Mouse (Mus musculus): ENCODE data around the gene Kcne2. TPM values are rescaled to one million over a fixed set of nuclear protein-coding genes. Genes with fewer than 3 reads are reported as not detected.

The Kcne2 gene
- total RNA-seq (2021) = 1 to 10 TPM in 1 of 2 experiments, under 1 TPM in 1; 0.52 to 7.6 TPM
- long read RNA-seq, experiment 1, partial matches to known transcripts = 0 of 2 reads
- long read RNA-seq, experiment 1, other reads (novel, unspliced or antisense) = 0 of 2 reads
- long read RNA-seq, experiment 2, partial matches to known transcripts = 0 of 3 reads
- long read RNA-seq, experiment 2, other reads (novel, unspliced or antisense) = 0 of 3 reads

DNA sequence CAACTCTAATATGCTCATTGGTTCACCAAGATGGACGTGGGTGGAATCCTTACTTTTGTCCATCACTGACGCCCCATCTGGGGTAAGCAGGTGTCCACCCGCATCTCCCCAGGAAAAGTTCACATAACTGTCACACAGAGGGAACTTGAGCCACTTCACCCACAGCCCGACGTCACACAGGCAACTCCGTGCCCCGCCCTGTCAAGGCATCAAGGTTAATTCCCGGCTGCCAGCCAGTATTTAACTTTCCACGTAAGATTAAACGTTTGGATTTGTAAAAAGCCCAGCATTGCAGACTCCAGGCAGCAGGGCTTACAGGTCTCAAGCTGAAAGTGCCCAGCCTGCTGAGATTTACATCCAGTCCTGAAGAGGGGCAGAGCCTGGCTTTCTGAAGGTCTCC lies at the start of gene Kcne2:
Kcne2 (plus strand) TSS at position 289 of the 400 bp plus-strand sequence.
- no peak for DNase-seq (ENCODE audit: low spot score in 2 of 2)

DNA sequence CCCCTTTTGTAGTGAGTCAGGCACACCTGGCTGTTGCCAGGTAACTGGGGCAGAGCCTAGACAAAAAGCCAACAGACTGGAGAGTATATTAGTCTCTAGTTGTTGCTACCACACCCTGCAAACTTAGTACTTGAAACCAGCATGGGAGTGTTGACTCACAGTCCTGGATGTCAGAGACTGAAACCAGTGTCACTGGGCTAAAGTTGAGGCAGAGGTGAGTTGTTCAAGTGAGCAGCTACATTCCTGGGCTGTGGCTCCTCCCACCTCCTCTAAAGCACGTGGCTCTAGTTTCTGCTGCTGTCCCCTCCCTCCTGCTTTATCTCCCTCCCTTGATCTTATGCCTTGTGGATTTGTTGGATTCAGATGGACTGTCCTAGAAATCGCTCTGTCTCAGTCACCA lies 46.3 kb upstream of the Kcne2 start:
- no peak for DNase-seq (ENCODE audit: low spot score in 2 of 2)

DNA sequence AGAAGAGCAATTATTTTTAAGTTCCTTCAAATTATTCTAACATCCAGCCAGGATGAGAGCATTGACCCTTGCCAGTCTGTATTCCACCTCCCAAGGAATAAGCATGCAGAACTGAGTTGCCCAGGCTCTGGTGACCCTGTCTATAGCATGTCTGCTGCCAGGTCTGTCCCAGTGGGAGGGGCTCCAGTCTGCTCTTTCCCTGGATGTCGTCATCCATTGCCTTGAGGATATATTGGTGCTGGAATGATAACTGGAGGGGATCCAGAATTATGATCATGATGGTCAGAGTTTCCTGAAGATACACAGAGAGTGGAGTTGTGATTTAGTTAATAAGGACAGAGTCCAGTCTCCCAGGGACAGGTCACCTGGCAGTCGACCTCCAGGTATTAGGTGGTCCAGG lies 45.2 kb upstream of the Kcne2 start:
- DNase-seq (ENCODE audit: low spot score in 2 of 2) = no peak

DNA sequence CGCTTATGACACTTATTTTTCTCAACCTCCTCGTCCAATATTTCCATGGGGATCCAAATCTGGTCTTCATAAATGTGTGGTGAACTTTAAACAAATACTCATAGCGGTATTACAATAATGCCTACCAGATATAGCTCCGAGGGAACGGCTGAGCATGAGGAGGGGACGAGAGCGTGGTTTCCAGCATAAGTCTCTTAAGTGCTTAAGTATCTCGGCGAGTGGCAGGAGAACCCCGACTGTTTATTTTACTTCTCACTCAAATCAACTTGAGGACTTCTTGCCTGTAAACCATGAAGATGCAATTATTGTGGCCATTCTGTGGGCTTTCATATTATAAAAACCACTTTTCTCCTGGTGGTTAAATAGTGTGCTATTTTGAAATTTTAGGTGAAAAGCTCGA lies 44.5 kb upstream of the Kcne2 start:
- DNase-seq (ENCODE audit: low spot score in 2 of 2) = no peak

DNA sequence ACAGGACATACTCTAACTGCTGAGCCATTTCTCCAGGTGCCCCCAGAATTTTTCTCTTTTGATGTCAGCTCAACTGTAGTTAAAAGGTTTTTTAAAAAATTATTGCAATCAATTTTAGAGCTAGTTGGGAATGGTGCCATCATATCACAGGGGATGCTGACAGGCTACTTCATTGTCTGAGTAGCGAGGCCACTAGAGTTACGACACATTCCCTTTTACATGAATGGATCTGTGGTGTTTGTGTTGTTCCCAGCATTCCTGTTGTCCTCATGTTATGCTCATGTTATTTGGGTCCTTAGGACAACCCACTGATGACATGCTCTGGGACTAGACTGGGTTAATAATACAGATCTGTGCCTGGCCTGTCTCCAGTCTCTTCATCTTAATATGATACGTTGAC lies 42.5 kb upstream of the Kcne2 start:
- DNase-seq (ENCODE audit: low spot score in 2 of 2) = no peak

DNA sequence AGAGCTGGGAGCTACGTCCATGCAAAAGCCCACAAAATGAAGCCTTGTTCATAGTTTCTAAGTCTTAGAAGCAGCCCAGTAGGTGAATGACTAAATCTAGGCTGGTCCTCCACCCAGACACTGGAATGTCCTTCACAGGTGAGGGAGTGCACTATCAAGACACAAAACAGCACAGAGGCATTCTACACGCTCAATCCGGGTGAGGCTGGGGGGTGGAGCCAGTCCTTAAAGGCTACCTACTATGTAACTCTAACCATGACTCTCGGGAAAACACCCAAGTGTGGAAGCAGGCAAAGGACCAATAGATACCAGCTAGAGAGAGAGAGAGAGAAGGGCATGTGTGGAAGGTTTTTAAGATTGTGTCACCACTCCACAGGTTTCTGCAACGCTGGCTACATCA lies 41.7 kb upstream of the Kcne2 start:
- no peak for DNase-seq (ENCODE audit: low spot score in 2 of 2)

DNA sequence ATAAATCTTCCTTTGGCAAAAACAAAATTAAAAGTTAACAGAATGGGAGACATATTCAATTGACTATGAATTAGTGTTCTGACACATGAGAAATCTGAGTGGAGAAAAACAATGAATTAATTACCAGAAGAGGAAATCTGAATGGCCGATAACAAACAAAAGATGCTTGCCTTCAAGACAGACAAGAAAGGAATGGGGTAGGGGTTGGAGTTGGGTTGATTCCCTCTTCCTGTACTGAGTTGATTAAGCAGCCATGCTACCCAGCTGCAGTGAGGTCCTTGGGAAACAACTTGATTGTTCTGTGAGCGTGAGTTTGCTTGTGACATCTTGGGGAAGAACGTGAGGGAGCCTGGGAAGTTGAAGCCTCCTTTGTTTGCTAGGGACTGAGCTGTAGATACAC lies 37.9 kb upstream of the Kcne2 start:
- DNase-seq (ENCODE audit: low spot score in 2 of 2) = no peak

DNA sequence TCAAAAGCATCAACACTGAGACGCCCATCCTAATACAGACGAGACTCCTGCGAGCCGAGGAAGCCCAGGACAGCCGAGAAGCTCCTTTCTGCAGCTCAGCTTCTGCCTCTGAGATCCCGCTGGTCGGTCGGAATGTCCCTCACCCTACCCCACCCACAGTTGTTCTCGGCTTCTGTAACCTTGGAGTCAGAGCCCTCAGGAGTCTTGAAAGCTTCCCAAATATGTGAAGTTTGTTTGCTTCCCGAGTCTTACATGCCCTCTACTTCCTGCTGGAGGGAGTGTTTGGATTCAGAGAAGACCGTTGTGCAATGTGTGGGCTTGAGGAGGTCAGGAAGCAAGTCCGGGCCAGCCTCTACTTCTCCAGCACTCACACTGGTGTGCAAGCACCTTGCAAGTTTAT lies 24.3 kb upstream of the Kcne2 start:
- DNase-seq (ENCODE audit: low spot score in 2 of 2) = no peak

DNA sequence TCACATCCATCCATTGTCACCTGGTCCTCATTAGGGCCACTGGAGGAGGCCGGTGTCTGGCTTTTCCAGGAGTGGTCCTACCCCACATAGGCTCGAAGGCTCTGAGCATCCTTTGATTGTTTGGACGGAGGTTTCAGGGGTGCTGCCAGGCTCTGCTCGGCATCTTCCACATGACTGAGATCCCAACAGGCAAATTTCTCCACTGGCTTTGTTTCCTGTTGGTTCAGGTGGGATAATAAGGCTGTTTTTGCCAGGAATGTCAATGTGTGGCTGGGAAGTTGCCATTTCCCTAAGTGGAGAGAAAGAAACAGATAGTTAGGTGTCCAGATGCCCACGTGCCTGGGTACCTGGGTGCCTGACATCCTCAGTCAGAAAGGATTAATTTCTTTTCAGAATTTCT lies 17.7 kb upstream of the Kcne2 start:
- no peak for DNase-seq (ENCODE audit: low spot score in 2 of 2)

DNA sequence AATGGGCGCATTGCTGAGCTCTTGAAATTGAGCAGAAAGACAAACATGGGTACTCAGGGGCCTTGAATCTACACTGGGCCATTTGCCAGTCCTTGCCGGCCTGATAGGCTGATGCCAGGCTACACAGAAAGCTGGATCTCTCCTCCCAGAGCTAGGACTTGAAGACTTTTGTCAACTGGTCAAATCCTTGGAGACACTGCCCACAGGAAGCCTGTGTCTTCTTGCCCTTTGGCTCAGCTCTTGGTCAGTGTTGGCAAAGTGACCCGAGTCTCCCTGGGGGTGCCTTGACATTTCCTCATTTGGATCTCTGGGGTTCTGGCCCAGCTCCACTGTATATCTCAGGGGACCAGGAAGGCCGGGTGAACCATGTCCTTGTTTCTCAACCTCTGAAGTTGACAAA lies 16.7 kb upstream of the Kcne2 start:
- no peak for DNase-seq (ENCODE audit: low spot score in 2 of 2)

DNA sequence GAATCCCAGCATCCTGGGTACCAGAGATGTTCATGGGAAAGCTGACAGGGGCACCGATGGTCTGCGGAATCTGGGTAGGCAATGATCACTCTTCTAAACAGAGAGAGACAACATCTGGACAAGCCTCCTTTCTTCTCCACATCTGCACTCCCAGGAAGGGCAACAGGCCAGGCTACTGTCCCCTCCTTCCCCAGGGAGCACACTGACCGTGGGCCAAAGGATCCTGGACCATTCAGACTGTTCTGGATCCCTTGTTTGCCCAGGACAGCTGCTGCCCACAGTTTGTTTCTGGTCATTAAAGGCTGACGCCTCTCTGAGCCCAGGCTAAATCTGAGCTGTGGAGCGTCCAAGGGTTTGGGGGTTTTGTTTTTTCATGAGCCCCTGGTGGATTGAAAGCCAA lies 9.5 kb upstream of the Kcne2 start:
- DNase-seq (ENCODE audit: low spot score in 2 of 2) = no peak

DNA sequence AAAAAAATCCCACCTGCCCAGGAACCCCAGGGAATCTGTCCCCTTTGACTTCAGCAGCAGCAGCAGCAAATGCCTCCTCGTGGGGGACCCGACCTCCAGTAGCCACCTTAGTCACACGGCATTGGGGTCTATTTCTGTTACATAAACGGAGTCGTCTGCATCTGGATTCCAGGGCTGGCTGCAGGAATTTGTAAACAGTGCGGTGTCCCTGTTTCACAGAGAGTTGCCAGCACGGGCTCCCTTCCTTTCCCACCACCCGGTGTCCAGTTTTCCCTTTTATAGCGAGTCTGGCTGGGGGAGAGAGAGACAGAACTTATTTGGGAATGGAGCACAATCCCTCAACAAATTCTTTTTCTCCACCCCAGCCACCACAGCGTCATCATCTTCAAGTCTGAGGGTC lies 7.1 kb upstream of the Kcne2 start:
- no peak for DNase-seq (ENCODE audit: low spot score in 2 of 2)

DNA sequence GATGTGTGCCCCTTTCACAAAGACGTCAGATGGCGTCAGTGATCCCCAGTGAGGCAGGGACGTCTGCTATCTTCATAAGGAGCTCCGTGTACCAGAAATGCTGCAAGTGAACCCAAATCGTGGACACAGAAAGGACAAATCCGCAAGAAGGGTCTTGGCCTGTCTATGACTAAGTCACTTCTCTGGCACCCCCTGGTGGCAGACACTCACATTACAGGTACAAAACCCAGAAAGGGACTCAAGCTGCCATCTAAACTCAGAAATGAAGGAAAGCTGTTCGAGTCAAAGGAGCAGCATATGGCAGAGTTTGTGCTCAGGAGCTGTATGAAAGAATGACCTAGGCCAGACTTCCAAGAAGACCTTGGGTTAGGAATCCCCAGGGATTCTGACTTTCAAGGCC lies 5.6 kb upstream of the Kcne2 start:
- peak; percentile 86 to 89 for DNase-seq (ENCODE audit: low spot score in 2 of 2)

DNA sequence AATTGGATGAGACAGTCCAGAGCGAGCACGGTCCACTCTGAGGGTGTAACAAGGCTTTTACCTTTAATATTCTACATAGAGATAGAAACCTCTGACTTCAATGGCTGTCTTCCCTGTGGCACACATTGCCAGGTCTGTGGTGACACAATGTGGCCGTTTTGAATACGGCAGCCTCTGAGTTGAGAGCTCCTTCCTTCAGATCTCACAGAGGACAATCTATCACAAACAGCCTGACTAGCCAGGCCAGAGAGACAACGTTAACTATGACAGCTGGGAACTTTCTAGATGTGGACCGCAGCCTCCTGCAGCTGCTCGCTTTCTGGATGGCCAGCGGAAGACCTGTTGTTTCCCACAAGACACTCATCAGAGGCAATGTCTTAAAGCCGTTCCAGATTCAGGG lies 3.4 kb upstream of the Kcne2 start:
- peak in 1 of 2 experiments; percentile 28 for DNase-seq (ENCODE audit: low spot score in 2 of 2)

DNA sequence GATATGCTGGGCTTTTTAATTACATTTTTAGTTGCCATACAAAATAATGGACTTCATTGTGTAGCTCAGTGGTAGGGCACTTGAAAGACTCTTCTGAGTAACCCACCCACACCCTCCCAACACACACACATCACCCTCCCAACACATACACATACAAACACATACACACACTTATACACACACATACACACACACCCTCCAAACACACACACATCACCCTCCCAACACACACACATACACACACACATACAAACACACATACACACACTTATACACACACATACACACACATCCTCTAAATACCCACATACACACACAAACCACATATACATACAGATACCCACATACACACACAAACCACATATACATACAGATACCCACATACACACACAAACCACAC lies 2.1 kb upstream of the Kcne2 start:
- DNase-seq (ENCODE audit: low spot score in 2 of 2) = no peak

DNA sequence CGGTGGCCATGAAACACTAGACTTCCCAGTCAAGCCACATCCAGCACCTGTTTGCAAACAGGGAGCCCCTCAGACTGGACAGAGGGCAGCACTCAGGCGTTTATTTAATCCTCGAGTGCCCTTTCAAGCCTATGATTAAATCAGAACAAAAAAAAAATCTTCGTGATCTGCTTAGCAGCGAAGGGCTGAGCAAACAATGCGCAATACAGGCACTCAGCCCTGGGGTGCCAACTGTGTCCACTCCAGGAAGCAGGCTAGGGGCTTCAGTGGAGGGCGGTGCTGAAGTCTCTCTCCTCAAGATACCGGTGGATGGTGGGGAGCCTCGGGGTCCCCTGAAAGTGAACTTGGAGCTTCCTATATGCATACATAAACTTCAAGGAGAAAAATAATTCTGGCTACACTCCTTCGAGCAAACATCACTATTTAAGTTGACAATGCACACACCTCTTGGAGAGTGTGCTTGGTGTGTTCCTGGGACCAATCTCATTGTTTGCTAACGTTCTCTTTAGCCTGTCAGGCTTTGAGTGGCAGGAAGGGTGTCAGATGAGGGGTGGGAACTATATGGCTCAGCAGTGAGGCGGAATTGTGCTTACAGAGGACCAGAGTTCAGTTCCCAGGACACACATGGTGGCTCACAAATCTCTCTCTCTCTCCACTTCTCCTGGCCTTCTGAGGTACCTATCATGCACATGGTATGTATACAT lies 2.2 kb downstream of the Kcne2 start:
- no peak for DNase-seq (ENCODE audit: low spot score in 2 of 2)

DNA sequence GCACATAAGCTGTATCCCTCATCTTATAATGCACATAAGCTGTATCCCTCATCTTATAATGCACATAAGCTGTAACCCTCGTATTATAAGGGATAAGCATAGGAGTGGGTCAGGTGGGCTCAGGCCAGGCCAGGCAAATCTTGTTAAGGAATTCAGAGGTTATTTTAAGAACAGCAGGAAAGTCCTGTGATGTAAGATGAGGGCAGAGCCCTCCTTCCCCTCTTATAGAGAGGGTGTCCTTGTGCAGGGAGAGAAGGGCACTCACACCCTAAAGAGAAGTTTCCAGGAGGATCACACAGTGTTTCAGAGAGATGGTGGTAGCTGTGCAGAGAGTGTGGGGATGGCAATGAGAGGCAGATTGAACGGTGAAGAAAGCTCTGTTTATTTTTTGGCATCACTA lies 3.1 kb downstream of the Kcne2 start:
- no peak for DNase-seq (ENCODE audit: low spot score in 2 of 2)

DNA sequence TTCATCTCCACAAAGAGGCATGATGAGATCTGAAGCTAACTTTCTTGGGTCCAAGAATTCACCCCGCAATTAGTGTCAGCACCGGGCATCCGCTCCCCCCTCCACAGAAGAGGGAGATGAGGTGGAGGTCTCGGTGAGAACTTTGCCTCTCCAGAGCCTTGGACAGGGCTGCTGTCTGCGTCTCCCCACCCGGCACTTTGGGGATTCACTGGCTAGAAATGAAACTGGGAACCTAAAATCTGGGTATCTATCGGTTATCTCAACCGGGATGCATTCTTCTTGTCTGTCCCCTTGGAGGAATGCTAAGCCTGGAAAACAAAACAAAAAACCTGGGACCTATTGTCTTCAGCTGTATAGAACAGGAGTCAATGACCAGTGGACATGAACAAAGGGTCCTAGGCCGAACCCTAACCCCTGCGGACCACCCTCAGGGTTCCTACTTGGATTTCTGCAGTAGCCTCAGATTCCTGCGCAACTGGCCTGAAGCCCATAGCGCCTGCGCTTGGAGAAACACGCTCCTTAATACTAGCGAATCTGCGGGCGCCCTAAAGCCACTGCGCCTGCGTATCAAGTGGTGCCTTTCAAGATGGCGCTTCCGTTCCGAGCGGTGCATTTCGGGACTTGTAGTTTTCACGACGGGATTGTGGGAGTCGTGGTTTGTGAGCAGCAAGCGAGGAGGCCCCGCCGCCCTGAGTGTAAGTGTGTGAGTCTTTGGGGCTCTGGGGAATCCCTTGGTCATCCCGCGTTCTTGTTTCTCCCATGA lies 8.6 kb downstream of the Kcne2 start, which contains the start of gene Smim11:
Smim11 (plus strand) TSS at position 638 of the 763 bp plus-strand sequence.
- DNase-seq (ENCODE audit: low spot score in 2 of 2) = peak; percentile 91 to 98

DNA sequence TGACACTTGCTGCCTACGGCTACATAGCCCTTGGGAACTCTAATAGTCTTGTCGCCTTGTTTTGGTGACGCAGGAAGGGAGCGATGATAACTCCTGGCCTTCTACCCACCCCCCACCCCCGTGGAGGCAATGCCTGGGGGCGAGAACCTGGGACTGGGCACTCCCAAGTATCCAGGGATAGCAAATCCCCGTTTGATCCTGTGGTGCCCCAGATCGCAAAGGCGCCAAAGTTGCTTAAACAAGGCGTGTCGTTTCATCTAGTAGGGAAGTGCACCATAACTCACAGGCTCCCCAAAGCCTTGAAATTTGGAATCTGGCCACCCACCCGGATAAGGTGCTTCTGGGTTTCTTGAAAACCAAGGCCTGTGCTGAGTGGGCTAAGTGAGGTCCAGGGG lies 9.2 kb downstream of the Kcne2 start:
- DNase-seq (ENCODE audit: low spot score in 2 of 2) = no peak

DNA sequence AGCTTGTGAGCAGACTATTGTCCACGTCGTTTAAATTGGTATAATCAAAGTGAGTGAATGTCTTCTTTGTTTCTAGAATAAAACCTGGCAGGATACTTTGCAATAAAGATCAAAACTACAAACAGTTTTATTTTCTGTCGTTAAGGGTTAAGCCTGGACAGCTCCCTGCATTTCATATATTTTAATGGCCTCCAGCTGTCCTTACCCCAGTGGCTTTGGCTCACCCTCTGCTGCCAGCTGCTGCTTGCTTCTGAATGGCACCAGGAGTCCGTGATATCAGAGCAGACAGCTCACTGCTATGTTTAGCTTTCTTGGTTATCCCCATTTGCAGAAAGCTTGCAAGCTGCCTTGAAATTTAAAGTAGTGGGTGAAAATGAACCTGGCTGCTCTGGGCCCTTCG lies 9.8 kb downstream of the Kcne2 start:
- no peak for DNase-seq (ENCODE audit: low spot score in 2 of 2)

DNA sequence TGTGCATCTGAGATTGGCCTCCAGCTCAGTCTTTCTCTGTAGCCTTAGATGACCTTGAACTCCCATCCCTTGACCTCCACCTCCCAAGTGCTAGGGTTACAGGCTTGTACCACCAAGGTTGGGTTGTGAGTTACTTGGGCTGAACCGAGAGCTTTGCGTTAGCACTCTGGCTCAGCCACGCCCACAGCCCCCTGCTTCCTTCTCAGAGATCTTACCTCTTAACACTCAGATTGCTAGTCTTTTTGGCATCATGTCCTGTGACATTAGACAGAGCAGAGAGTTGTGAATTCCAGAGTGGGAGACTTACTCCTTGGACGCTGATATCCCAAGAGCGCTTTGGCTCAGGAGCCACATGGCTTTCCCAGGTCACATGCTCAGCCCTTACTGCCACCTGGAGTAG lies 10.3 kb downstream of the Kcne2 start:
- DNase-seq (ENCODE audit: low spot score in 2 of 2) = no peak

DNA sequence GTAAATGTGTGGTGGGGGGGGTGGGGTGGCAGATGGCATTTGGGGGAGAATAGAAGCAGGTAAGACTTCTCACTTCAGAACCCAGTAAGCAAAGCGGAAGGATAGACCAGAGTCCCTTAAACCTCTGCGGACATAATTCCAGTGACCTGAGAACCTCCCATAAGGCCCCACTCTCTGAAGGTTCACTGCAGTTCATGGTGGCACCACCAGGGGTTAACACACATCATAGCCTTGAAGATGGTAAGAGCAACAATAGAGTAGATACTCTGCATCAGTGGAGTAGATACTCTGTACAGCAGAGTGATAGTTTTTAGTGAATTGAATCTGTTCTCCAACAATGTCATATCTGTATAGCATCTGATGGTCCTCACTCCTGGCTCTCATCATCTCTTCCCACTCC lies 13.3 kb downstream of the Kcne2 start:
- DNase-seq (ENCODE audit: low spot score in 2 of 2) = no peak

DNA sequence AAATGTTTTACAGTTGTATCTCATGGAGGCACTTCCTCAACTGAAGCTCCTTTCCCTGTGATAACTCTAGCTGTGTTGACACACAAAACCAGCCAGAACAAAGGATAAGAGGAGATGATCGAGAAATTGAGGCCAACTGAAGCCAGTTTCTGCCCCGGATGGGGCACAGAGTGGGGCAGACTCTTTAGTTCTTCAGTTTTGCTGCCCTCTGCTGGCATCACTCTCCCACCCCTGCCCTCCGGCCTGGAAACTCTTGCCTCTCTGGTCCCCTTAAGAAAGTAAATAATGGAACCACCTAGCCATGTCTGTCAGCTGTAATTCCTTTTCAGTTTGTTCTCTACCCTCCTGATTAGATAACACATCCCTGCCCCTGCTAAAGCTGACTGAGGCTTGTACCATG lies 15.8 kb downstream of the Kcne2 start:
- no peak for DNase-seq (ENCODE audit: low spot score in 2 of 2)

All from layer of hippocampus, postnatal 14 days (tissue).